In the genomic region with DNA sequence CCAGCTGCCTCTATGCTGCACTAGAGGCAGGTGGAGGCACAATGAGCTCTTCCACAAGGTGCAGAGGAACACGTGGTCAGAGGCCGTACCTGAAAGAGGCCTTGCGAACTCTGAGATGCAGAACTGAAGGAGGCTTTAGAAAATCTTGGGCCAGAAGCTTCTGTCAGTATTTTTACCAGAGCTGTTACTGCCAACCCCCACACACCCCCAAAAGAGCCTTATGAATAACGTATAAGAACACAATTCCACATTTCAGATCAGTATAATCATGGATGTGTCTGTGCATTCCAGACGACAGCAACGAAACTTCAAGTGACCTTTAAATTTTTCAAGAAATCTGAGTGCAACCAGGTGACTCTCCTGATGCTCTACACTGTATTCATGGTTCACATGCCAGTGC, we compare ENCODE assay signal across 14 mouse cellular contexts.
"Had no signal": no experiment of that assay in that cellular context is flagged by ENCODE, and none has a peak within 500 bp of the region (broad histone marks: within the 10 kb centered on the region; RNA-seq: fewer than 3 reads in every experiment).

No protein-coding gene starts in this region.

- H3K9me3 ChIP-seq: limb, embryonic 15.5 days; liver, embryonic 12.5 days; megakaryocyte, embryonic 14.5 days; midbrain, embryonic 15.5 days; neural tube, embryonic 12.5 days had no signal

- H3K36me3 ChIP-seq: limb, embryonic 15.5 days; liver, embryonic 12.5 days; midbrain, embryonic 15.5 days; neural tube, embryonic 12.5 days had no signal

- H3K4me3 ChIP-seq: limb, embryonic 15.5 days; liver, embryonic 12.5 days; megakaryocyte, embryonic 14.5 days; midbrain, embryonic 15.5 days; neural tube, embryonic 12.5 days had no signal

- ATAC-seq: inflammation-experienced regulatory T-cells, adult 6 months; liver, embryonic 12.5 days; midbrain, embryonic 15.5 days had no signal

- H3K9ac ChIP-seq: limb, embryonic 15.5 days; liver, embryonic 12.5 days; lung, embryonic 14.5 days; midbrain, embryonic 15.5 days; neural tube, embryonic 12.5 days had no signal

- H3K27ac ChIP-seq: limb, embryonic 15.5 days; liver, embryonic 12.5 days; macrophage; midbrain, embryonic 15.5 days; neural tube, embryonic 12.5 days had no signal

- H3K4me2 ChIP-seq: limb, embryonic 15.5 days; liver, embryonic 12.5 days; lung, embryonic 14.5 days; midbrain, embryonic 11.5 days; midbrain, embryonic 15.5 days; neural tube, embryonic 12.5 days had no signal

- H3K27me3 ChIP-seq: liver, embryonic 12.5 days; megakaryocyte, embryonic 14.5 days; midbrain, embryonic 15.5 days; neural tube, embryonic 12.5 days had no signal

- DNase-seq: kidney, adult 8-10 months; kidney, postnatal 36 days; lung, embryonic 14.5 days; lung, postnatal 14 days; right cerebral cortex, postnatal 25 days; thymus, postnatal 14 days had no signal

- H3K4me1 ChIP-seq: limb, embryonic 15.5 days; midbrain, embryonic 15.5 days; neural tube, embryonic 12.5 days had no signal
